Mouse (Mus musculus) fibroblast of lung, adult 2 months (primary cell): Measurements from ENCODE around the gene Rftn1.

ENCODE experiments used
- DNase-seq: peaks from one replicate; pipeline ENCODE4 v3.0.0-alpha.2; 2011; ENCODE audit warnings: low read depth

Gene Rftn1

DNA sequence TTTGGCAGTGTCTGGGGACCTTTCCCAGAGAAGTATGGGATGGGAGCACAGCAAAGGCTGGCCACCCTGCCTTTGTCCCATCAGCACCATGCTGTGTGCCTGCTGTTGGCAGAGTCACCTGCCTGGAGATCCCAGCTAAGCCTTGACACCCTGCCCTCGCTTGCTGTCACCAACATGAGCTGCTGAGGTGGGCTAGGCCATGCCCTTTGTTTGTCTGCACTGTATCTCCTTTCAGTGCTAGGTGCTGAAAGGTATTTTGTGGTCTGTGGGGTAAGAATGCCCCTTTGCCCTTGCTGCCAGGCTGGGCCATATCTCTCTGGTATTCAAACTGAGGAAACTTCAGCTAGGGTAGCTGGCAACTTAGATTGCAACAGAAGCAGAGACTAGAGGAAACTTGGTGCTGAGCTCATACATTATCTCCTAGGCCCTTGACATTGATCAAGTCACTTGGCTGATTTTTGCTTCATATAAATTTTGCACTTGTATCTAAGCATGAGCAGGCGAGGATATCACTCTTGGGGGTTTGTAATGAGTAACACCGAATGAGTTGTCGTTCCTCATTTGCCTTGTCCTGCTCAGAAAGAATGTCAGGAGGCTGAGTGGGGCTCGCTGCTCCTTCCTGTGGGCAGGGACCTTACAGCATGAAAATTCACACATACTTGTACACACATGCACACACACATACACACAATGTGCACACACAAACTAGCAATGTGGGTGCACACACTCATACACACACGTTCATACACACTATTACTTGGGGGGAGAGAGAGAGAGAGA, 207.7 kb downstream of the Rftn1 start:
- DNase-seq = no peak

GRCm38 (mm10) chr17:49981591-49981990, 208.9 kb downstream of the Rftn1 start:
- no peak for DNase-seq

- no peak for DNase-seq
Measured at GRCm38 (mm10) chr17:49979761-49980285, 210.7 kb downstream of the Rftn1 start.

- peak; percentile 9 for DNase-seq
Measured at GRCm38 (mm10) chr17:49977424-49977790, 213.1 kb downstream of the Rftn1 start.

- no peak for DNase-seq
Measured at GRCm38 (mm10) chr17:49976678-49977423, 213.6 kb downstream of the Rftn1 start.

GRCm38 (mm10) chr17:49975481-49975880, 215.0 kb downstream of the Rftn1 start:
- DNase-seq = no peak

GRCm38 (mm10) chr17:49974996-49975395, 215.5 kb downstream of the Rftn1 start:
- DNase-seq = no peak

GRCm38 (mm10) chr17:49972164-49972563, 218.3 kb downstream of the Rftn1 start:
- DNase-seq = no peak

GRCm38 (mm10) chr17:49971057-49971456, 219.4 kb downstream of the Rftn1 start:
- DNase-seq = no peak

DNA sequence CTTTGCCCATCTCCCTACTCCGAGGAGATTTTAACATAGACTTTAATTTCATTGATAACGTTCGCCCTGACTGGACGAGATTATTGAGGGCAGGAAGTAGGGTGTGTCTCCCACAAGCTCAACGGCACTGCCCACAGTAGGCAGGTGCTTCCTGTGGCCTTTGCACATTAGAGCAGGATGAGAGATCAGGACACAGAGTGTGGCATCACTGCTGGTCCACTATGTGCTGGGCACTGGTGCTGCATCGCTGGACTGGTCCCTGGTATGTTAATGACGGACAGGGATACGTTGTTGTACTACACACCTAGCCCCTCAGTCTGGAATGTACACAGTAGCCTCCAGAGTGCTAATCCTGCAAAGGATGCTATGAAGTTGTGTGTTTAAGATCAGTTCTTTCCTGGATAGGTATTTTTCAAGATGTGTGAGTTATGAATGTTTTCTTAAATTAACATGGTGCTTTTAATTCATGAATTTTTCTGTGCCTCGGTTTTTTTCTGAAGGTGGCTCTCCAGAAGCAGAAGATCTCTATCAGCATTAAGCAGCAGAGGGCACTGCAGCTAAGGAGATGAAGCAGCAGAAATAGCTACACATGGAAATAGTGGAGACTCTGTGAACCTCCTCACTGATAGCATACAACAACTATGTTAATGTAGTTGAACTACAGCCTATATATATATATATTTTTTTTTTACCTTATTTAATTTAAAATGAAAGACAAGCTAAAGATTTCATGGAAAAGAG, 221.8 kb downstream of the Rftn1 start:
- peak; percentile 27 for DNase-seq

DNA sequence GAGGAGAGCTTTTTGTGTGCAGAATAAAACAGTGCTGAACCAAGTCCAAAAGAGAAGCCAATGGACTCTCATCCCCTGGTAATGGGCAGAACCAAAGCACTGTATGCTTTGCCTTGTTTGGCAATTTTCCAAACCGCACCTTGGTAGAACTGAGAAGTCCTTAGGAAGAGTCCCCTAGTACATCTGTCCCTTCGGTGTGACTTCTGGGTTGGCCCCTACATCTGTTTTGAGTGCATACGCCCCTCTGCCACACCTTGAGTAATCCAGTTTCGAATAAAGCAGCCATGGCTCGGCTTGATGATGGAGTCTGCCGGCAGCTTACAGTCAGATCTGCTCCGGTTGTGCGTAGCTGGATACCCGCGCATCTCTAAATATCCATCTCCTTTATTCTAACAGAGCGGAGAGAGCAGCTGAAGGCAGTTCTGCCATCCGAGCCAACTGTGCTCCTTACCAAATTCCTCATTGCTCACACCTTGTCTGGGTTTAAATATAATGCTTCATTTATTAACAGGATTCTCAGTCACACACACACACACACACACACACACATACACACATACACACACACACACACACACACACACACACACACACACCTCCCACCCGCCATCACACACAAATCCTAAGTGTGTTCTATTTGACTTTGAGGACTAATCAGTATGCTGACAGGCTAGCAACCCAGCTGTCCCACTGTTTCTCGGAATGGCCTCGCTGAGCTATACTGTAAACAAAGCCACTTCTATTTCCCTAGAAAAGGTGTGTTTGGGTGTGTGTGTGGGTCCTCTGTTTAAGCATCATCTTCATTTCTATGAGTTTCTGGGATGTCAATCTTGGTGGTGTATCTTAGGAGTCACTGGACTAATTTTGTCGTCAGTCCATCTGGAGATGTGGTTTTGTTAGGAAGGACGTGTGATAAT, 224.4 kb downstream of the Rftn1 start:
- no peak for DNase-seq

DNA sequence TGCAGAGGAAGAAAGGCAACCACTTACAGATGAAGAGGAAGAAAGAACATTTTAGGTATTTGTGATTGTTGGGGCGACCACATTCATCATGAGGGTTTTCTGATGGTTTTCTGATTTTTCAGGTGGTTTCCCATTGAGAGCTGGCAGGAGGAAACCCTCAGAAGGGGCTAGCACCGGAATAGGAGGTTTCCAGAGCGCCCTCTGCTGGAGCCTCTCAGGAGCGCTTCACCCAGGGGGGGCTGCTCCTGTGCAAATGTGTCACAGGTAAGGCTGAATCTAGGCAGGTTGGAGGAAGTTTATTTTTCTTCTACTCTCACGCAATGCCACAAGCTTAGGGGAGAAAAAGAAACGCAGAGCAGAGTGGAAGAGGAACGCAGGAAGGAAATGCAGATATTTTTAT, 225.4 kb downstream of the Rftn1 start:
- no peak for DNase-seq

DNA sequence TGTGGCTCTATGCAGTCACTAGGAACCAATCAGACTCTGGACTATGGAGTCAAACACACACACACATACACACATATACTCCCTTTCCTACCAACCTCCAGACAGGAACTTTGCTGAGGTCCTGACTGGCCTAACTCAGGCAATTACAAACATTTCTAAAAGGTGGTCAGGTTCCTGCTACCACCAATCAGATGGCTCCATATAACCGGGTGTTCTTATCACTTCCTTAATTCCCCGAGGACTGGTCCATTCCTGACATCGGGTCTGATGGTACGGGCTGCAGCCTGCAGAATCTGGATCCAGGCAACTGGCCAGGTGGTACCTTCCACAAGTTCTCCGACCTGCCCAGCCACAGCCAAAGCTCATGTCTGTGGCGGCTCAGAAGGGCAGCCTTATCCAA, 226.0 kb downstream of the Rftn1 start:
- DNase-seq = no peak

- no peak for DNase-seq
Measured at GRCm38 (mm10) chr17:49959021-49959420, 231.5 kb downstream of the Rftn1 start.

- DNase-seq = no peak
Measured at GRCm38 (mm10) chr17:49951856-49952607, 238.4 kb downstream of the Rftn1 start.

DNA sequence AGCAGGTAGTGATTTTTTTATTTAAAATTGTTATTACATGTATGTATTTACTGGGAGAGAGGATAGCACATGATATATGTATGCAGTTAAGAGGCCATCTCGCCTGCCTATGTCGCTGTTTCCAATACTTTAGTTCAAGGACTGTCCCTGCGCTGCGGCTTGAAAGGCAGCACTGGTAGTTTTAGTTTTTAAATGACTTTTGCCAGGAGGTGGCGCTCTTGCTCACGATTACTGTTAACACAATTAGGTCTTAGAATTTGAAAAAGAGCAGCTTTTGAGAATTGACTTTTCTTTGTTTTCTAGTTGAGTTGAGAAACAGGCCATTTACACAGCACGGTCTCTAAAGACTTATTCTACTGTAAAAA, 239.0 kb downstream of the Rftn1 start:
- peak; percentile 22 for DNase-seq

GRCm38 (mm10) chr17:49942674-49943073, 247.8 kb downstream of the Rftn1 start:
- DNase-seq = no peak
